Mouse (Mus musculus): ENCODE measurements around the gene Trmo.

The Trmo gene

GRCm38 (mm10) chr4:46339584-46339983 lies 49.7 kb downstream of the Trmo start:
- DNase-seq (ENCODE audit: low spot score in 2 of 2): no peak

- DNase-seq (ENCODE audit: low spot score in 2 of 2): no peak
Measured at GRCm38 (mm10) chr4:46339026-46339425, 50.2 kb downstream of the Trmo start.

GRCm38 (mm10) chr4:46337990-46338389 lies 51.2 kb downstream of the Trmo start:
- DNase-seq (ENCODE audit: low spot score in 2 of 2): no peak

- no peak for DNase-seq (ENCODE audit: low spot score in 2 of 2)
Measured at GRCm38 (mm10) chr4:46335846-46336245, 53.4 kb downstream of the Trmo start.

GRCm38 (mm10) chr4:46328906-46329305 lies 60.3 kb downstream of the Trmo start:
- no peak for DNase-seq (ENCODE audit: low spot score in 2 of 2)

Data from frontal cortex, postnatal 25 days (tissue).